Mouse (Mus musculus) hindlimb bud, embryonic 11.5 days (tissue): ENCODE data around the gene Efhc1.

Experiments
- DNase-seq: peaks from one replicate; pipeline ENCODE4 v3.0.0-alpha.2; 2012; ENCODE audit warnings: low read depth, low spot score; ENCODE audit errors: extremely low spot score

Efhc1 gene

DNA sequence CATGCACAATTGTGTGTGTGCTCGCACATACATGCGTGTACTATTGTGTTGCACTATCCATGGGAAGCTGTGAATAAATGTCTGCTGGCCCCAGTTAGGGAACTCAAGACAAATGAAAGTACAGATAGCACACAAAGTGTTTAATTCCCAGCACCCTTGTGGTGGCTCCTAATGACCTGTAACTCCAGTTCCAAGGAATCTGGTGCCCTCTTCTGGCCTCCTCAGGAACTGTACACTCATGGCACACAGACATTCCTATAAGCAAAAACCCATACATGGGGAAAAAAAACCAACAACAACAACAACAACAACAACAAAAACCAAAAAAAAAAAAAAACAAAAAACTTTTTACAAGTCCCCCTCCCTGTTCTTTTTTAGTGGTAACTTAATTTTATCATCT, 8.4 kb upstream of the Efhc1 start:
- DNase-seq, result no peak

- no peak for DNase-seq
These were observed 373 bp downstream of the Efhc1 start for GRCm38 (mm10) chr1:20951799-20952198.

DNA sequence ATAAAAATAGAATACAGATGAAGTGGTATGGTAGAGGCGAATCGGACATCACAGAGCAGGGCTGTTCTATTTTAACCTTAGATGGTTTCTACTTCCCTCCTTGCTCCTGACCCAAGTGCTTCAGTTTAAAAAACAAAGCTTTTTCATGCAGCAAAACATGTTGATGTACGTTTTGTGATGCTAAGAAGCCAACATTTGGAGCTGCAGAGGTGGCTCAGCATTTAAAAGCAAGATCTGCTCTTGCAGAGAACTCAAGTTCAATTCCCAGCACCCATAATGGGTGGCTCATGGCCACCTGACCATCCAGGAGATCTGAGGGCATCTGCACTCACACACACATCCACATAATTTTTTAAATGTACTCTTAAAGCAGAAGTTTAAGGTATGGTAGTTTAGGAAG, 3.5 kb downstream of the Efhc1 start:
- no peak for DNase-seq

- no peak for DNase-seq
These were observed 18.2 kb downstream of the Efhc1 start for GRCm38 (mm10) chr1:20969642-20970041.

DNA sequence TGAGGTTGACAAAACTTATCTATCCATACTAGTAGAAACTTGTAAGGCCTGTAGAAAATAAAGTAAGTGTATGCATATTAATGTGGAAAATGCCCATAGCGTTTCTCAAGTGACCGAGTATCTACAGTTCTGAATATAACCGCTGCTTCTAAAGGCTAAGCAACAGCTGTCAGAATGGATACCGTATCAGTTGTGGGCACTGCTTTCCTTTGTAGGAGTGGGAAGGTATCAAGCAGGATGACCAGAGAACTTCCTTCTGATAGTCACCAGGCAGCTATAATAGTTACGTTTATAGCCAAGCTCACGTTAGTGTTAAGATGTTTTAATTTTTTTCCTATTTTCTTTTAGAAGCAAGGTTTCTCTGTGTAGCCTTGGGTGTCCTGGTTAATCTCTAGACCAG, 22.0 kb downstream of the Efhc1 start:
- DNase-seq, result no peak

- DNase-seq, result no peak
These were observed 23.1 kb downstream of the Efhc1 start for GRCm38 (mm10) chr1:20974341-20975135.

- DNase-seq, result no peak
These were observed 29.1 kb downstream of the Efhc1 start for GRCm38 (mm10) chr1:20980553-20980952.

DNA sequence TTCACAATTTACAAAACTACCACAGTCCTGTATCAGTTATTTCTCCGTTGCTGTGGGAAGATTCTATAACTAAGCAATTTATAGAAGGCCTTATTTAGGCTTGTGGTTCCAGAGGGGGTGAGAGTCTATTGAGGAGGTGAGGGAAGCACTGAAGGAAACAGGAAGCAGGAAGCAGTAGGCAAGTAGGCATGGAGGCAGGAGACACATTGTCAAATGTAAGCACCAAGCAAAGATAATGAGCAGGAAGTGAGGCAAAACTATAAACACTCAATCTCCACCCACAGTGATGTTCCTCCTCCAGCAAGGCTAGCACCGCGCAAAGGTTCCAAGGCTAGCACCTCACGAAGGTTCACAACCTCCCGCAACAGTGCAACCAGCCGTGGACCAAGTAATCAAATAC, 30.3 kb downstream of the Efhc1 start:
- DNase-seq, result no peak

- no peak for DNase-seq
These were observed 32.7 kb downstream of the Efhc1 start for GRCm38 (mm10) chr1:20984103-20984502.

GRCm38 (mm10) chr1:20984582-20984981, 33.2 kb downstream of the Efhc1 start:
- no peak for DNase-seq

DNA sequence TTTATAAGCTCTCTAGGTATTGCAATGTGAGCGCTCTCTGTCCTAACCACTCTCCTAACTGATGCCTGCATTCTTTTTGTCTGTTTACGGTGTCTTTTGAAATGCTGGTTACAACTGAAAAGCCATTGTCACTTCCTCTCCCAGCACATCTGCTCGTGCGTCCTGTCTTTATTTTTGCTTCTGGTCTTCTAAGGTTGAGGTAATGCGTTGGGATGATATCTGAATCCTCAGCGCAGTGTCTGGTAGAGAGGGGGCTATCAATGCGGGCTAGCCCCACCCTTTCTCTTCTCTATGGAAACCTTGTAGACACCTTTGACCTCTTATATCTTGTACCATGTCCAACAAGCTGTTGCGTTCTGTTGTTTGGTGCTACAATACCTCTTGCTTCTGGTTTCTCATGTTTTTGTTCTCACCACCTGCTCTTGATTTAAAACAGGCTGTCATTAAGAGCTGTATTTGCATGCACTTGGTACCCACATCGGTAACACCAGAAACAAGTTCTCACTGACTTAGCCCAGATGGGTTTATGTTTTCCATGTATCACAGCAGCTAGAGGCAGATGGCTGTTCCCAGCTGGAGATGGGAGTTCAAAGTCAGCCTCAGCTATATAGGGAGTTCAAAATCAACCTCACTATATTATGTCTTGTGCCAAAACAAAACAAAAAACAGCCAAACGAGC, 35.1 kb downstream of the Efhc1 start:
- DNase-seq, result no peak

DNA sequence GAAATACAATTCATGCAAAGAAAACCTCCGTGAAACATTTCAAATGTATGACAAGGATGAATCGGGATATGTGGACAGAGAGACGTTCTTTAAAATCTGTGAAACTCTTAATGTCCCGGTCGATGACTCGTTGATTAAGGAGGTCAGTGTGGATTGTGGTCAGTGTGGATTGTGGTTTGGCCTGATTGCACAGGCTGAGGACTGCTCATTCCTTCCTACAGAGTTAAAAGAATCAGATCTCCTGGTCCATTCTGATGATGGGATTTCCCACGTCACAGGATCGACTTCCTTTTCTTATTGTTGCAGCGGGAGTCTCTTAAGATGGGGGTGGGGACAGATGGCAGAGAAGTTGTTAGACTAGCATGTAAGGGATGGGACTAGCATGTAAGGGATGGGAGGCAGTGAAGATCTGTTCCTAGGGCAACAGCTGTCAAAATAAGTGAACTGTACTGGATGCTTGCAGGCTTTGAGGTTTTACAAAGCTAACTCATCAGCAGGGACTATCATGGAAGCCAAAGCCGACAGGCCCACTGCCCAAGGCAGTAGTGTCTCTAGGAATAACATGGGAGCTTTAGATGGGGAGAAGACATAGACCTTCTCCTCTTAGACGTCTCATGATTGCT, 38.1 kb downstream of the Efhc1 start:
- no peak for DNase-seq

GRCm38 (mm10) chr1:20993690-20994089, 42.3 kb downstream of the Efhc1 start:
- no peak for DNase-seq

DNA sequence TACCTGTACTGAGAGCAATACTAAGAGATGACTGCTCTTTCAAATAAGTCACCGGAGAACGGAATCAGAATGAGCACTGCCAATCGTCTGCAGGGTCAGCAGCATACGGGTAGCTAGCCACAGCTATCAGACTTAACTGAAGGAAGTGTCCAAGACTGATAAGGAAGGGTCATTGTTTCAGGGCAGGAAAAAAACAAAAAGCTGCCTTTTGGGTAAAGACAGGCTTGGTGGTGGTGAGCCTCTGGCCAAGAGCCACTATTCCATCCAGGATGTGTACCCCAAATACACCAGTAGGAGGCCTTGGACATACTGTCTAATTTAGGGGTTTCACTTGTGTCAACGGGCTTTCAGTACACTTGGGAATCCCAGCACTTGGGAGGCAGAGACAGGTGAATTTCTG, 42.9 kb downstream of the Efhc1 start:
- DNase-seq, result no peak

GRCm38 (mm10) chr1:20995331-20995986, 44.0 kb downstream of the Efhc1 start:
- DNase-seq, result no peak

DNA sequence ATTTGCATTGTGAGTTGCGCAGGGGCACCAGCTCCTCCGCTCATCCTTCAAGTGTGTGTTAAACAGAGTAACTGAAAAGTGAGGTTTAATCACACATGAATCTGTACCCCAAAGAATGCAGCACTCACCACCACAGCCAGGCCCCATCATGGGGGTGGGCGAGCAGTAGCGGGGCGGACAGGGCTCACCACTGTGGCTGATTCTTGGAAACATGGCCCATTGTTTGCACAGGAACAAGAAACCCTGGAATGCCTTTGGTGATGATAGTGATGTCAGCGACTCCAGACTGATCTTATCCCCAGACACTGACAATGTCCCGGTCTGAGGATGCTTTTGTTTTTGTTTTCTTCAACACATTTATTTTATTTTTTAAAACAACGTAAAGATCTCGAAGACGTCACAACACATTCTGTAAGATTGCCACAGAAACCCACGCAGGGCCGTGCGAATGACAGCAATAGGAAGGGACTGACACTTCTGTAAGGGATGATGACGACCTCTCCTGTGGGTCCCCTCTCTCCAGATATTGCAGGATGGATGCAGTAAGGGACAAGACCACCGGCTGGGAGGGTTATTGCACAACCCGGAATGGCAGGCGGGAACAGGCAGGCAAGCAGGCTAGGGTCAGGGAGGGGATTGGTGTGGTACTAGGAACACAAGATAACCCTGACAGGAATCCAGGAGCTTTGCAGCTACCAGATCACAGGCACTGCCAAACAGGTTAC, 45.3 kb downstream of the Efhc1 start:
- no peak for DNase-seq

GRCm38 (mm10) chr1:20997328-20997689, 45.9 kb downstream of the Efhc1 start:
- DNase-seq, result no peak

DNA sequence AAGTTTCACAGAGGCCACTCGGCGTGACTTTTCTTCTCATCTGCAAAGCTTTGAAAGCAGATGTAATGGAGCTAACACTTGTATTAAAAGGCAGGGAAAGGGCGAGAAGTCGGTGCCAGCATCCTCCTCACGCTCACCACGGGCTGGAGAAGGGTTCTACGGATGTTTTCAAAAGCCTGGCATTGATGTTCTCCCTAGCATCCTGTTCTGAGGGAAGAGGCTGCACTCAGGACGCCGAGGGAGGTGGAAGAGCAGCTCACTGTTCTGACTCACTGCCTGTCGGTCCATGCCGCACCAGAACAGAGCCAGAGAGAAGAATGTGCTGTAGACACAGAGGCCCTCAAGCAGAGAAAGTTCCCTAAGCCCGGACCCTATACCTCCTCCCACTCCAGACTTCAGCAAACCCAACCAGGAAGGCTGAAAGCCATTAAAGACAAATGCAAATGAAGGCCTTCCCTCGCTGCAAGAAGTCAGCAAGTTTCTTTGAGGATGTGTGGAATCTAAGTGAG, 46.5 kb downstream of the Efhc1 start:
- no peak for DNase-seq

GRCm38 (mm10) chr1:21002246-21003142, 51.1 kb downstream of the Efhc1 start:
- DNase-seq, result no peak

GRCm38 (mm10) chr1:21004596-21004995, 53.2 kb downstream of the Efhc1 start:
- no peak for DNase-seq
